Mouse (Mus musculus): ENCODE measurements at regions not wholly inside any gene's neighbourhood (a gene's known extent, or its start where the extent isn't known, plus 50 kb on each side); places are given as distances from the start of the nearest gene placed in this dataset.

DNA sequence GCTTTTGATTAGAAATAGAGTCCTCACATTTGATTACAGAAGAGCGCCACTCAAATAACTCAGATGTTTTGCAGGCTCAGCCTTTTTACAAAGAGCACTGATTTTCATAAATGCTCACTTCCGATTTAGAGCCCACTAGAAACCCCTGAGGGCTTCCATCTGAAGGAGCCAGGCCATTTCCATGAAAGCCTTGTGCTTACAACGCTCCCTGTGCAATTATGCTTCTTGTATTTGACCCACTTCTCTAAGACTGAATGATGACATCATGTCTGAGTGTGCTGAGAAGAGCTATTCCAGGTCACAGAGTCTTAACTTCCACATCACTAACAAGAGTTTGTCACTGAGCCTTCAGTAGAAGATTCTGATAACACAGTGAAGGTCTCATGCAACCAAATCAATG, 749.0 kb downstream of the Gbe1 start:
- no peaks in the 10 kb centered on the region for H3K79me2 ChIP-seq (ENCODE audit: control insufficient read depth, insufficient read depth, low read length, poor library complexity)
- DNase-seq (ENCODE audit: low read depth, low spot score) = no peak
- no peaks in the 10 kb centered on the region for H3K27me3 ChIP-seq (ENCODE audit: control insufficient read depth in 1 of 2, insufficient read depth in 2 of 2, low read length in 2 of 2)
- no peak overlapping the region for H3K27ac ChIP-seq (ENCODE audit: control insufficient read depth, low read depth, low read length)
- TF ChIP-seq CHD1 (IDR thresholded peaks at IDR 0.05; ENCODE audit: low read depth, low read length) = no peak
- TF ChIP-seq MAX (IDR thresholded peaks at IDR 0.05; ENCODE audit: low read length) = no peak
- no peak for TF ChIP-seq NELFE (IDR thresholded peaks at IDR 0.05; ENCODE audit: low read depth, low read length)
- TF ChIP-seq EP300 (IDR thresholded peaks at IDR 0.05; ENCODE audit: low read depth in 1 of 2, low read length in 2 of 2) = no peak
- no peak for TF ChIP-seq GATA1 (IDR thresholded peaks at IDR 0.05; ENCODE audit: low read depth, low read length)
- TF ChIP-seq KAT2A (conservative IDR thresholded peaks at IDR 0.05; ENCODE audit: low read depth, low read length) = no peak
- TF ChIP-seq SIN3A (IDR thresholded peaks at IDR 0.05; ENCODE audit: low read length) = no peak
- TF ChIP-seq TAL1 (IDR thresholded peaks at IDR 0.05; ENCODE audit: low read length) = no peak
- TF ChIP-seq HCFC1 (IDR thresholded peaks at IDR 0.05; ENCODE audit: low read depth, low read length) = no peak
- no peak for TF ChIP-seq USF1 (IDR thresholded peaks at IDR 0.05; ENCODE audit: low read depth, low read length)
- TF ChIP-seq POLR2AphosphoS2 (IDR thresholded peaks at IDR 0.05; ENCODE audit: low read length) = no peak
- no peak for TF ChIP-seq ELF1 (IDR thresholded peaks at IDR 0.05; ENCODE audit: low read depth, low read length)
- TF ChIP-seq CHD2 (IDR thresholded peaks at IDR 0.05; ENCODE audit: low read length) = no peak
- TF ChIP-seq RAD21 (IDR thresholded peaks at IDR 0.05; ENCODE audit: low read depth, low read length) = no peak
- no peak for TF ChIP-seq POLR2AphosphoS5 (IDR thresholded peaks at IDR 0.05; ENCODE audit: borderline replicate concordance, low read depth, low read length)
- no peak for TF ChIP-seq TBP (IDR thresholded peaks at IDR 0.05; ENCODE audit: low read depth, low read length)
- TF ChIP-seq ETS1 (IDR thresholded peaks at IDR 0.05; ENCODE audit: low read depth, low read length) = no peak
- H3K9ac ChIP-seq (ENCODE audit: control insufficient read depth, low read depth, low read length, poor library complexity, severe bottlenecking) = no peak overlapping the region
- no peak overlapping the region for H3K4me3 ChIP-seq (ENCODE audit: control insufficient read depth in 1 of 2, insufficient read depth in 1 of 2, low read depth in 2 of 2, low read length in 2 of 2)
- H3K4me1 ChIP-seq (ENCODE audit: control insufficient read depth in 1 of 2, insufficient read depth in 2 of 2, low read length in 2 of 2) = no peaks in the 10 kb centered on the region
- no peaks in the 10 kb centered on the region for H3K36me3 ChIP-seq (ENCODE audit: control insufficient read depth in 1 of 2, insufficient read depth in 2 of 2, low read length in 2 of 2)
- no peaks in the 10 kb centered on the region for H3K9me3 ChIP-seq (replicated peaks; ENCODE audit: insufficient read depth, low read length)

- Histone ChIP-seq H3K4me1 (ENCODE audit: control insufficient read depth in 1 of 2, insufficient read depth in 2 of 2, low read length in 2 of 2) (no peaks in the 10 kb centered on the region), H3K27ac (ENCODE audit: control insufficient read depth, low read depth, low read length) (no peak overlapping the region), H3K79me2 (ENCODE audit: control insufficient read depth, insufficient read depth, low read length, poor library complexity) (no peaks in the 10 kb centered on the region), H3K36me3 (ENCODE audit: control insufficient read depth in 1 of 2, insufficient read depth in 2 of 2, low read length in 2 of 2) (no peaks in the 10 kb centered on the region), H3K4me3 (ENCODE audit: control insufficient read depth in 1 of 2, insufficient read depth in 1 of 2, low read depth in 2 of 2, low read length in 2 of 2) (no peak overlapping the region), H3K27me3 (ENCODE audit: control insufficient read depth in 1 of 2, insufficient read depth in 2 of 2, low read length in 2 of 2) (no peaks in the 10 kb centered on the region), H3K9me3 (replicated peaks; ENCODE audit: insufficient read depth, low read length) (no peaks in the 10 kb centered on the region), H3K9ac (ENCODE audit: control insufficient read depth, low read depth, low read length, poor library complexity, severe bottlenecking) (no peak overlapping the region)
- TF ChIP-seq MAFK (IDR thresholded peaks at IDR 0.05; ENCODE audit: borderline replicate concordance, low read depth, low read length) (no peak), ZMIZ1 (IDR thresholded peaks at IDR 0.05; ENCODE audit: low read depth, low read length) (no peak), POLR2AphosphoS2 (IDR thresholded peaks at IDR 0.05; ENCODE audit: low read length) (no peak), POLR2AphosphoS5 (IDR thresholded peaks at IDR 0.05; ENCODE audit: borderline replicate concordance, low read depth, low read length) (no peak), NELFE (IDR thresholded peaks at IDR 0.05; ENCODE audit: low read depth, low read length) (no peak), ETS1 (IDR thresholded peaks at IDR 0.05; ENCODE audit: low read depth, low read length) (no peak), MEF2A (IDR thresholded peaks at IDR 0.05; ENCODE audit: extremely low read depth, insufficient replicate concordance, low read depth, low read length, poor library complexity, severe bottlenecking) (no peak)
- DNase-seq (ENCODE audit: low read depth, low spot score) = no peak
These were observed 749.7 kb downstream of the Gbe1 start for GRCm38 (mm10) chr16:71063361-71063932.
